15 mouse cellular contexts compared by ENCODE assay signal in genomic region chr13:113591336-113591735, GRCm38 (mm10).
"Had no signal": no experiment of that assay in that cellular context is flagged by ENCODE, and none has a peak within 500 bp of the region (broad histone marks: within the 10 kb centered on the region; RNA-seq: fewer than 3 reads in every experiment).

No protein-coding gene starts in this region.

- H3K9me3 ChIP-seq: limb, embryonic 15.5 days; liver, embryonic 15.5 days; midbrain, embryonic 10.5 days; midbrain, embryonic 15.5 days; neural tube, embryonic 12.5 days had no signal

- H3K9ac ChIP-seq: limb, embryonic 15.5 days; liver, embryonic 15.5 days; lung, embryonic 14.5 days; midbrain, embryonic 15.5 days; neural tube, embryonic 12.5 days had no signal

- H3K27ac ChIP-seq: kidney, postnatal 0 days; limb, embryonic 15.5 days; liver, embryonic 15.5 days; midbrain, embryonic 10.5 days; midbrain, embryonic 15.5 days; neural tube, embryonic 12.5 days had no signal

- H3K4me3 ChIP-seq: limb, embryonic 15.5 days; liver, embryonic 15.5 days; midbrain, embryonic 10.5 days; midbrain, embryonic 15.5 days; neural tube, embryonic 12.5 days had no signal

- DNase-seq: kidney, adult 9 months; kidney, postnatal 36 days; layer of hippocampus, adult 9-11 months; layer of hippocampus, postnatal 36 days; lung, embryonic 14.5 days; spleen, adult 18-20 months; thymus, adult 2 months; thymus, postnatal 25 days had no signal

- H3K27me3 ChIP-seq: limb, embryonic 15.5 days; liver, embryonic 15.5 days; midbrain, embryonic 15.5 days; neural tube, embryonic 12.5 days had no signal

- ATAC-seq: intestine, embryonic 16.5 days; midbrain, embryonic 15.5 days had no signal
